Mouse (Mus musculus): ENCODE data around the gene Klhl26.
"Not testable (repeated sequence)": the region's sequence is repeated elsewhere in the genome, so short reads cannot be mapped to it uniquely, and the experiment has no call there.

Klhl26 gene

DNA sequence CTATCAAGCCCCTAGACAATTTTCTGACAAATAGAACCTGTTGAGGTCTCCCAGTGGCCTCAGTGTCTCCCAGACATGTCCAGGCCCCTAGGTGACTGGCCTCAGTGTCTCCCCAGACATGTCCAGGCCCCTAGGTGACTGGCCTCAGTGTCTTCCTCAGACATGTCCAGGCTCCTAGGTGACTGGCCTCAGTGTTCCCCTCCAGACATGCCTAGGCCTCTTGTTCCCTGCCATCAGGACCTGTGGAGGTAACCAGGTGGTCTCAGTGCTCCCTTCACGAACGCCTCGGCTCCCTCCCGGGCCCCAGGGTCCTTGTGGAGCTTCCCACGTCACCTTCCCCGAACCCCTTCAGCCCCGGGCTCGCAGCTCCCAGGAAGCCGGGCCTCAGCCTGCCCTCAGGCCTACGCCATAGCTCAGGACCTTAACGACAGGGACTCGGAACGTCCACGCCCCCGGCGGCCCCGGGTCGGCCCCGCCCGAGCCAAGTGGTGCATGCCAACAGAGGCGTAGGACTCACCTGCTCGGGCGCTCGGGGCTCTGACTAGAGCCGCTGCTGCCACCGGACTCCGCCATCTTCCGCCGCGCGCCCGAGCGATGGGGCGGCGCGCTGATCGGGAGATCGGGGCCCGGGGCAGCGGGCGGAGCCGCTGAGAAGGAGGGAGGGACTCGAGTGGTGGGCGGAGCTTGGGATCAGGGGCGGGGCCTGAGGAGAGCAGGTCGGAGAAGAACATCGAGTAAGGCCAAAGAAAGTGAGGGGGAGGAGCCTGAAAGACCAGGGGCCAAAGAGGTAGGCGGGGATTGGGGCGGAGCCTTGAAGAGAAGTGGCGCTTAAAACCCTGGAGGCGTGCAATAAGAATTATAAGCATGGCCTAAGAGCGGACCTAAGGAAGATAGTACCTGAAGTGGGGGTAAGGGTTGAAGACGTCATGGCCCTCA lies at the start of gene Klhl26:
TSS of gene Klhl26 (minus strand) at position 636 of the 936 bp plus-strand sequence.
- peak; percentile 98 for DNase-seq

DNA sequence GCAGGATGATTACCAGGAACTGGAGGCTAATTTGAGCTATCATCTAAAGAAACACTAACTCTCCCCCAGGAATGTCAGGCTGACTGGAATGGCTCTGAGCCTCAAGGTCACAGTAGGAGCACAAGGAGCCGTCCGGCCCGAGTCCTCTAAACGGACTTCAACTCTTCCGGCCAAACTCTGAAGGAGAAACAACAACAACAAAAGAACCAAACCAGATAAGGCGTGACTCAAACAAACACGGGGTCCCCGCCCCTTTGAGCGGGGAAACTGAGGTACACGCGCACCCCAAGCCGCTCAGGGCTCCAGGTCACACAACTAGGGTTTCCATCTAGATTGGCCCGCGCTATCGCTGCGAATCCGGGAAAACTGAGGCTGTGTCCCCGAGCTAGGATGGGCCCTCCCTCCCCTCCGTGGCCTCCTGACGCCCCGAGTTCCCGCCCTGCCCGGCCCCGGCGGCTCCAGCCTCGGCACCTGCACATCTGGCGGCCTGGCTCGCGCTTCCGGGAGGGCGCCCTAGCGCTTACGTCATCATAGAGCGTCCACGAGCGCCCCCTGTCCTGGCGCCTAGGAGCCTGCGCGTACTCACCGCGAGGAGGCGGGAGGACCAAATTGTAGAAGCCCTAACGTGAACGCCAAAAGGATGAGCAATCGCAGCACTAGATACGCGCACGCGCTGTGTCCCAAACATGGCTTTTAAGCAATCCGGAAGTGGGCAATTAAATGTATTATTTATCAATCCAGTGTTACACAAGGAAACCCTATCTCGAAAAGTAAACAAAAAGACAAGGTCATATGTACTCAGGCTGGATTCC lies 46.0 kb upstream of the Klhl26 start:
- peak; percentile 97 for DNase-seq

DNA sequence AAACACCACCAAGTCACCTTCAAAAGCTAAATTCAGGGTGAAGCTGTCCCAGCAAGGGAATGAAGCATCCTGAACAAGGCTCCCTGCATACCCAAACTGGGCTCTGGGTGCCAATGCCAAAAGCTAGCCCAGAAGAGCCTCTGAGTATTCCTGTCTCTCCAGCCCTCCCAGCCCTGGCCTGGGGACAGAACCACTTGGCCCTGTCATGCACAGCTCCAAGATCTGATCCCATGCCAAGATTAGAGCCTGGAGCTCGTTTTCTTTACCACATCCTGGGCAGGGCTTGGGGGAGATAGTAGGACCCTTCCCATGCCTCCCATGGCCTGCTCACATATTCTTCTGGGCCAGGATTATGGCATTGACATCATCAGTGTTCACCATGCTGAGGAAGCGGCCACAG lies 42.8 kb upstream of the Klhl26 start:
- DNase-seq: no peak

DNA sequence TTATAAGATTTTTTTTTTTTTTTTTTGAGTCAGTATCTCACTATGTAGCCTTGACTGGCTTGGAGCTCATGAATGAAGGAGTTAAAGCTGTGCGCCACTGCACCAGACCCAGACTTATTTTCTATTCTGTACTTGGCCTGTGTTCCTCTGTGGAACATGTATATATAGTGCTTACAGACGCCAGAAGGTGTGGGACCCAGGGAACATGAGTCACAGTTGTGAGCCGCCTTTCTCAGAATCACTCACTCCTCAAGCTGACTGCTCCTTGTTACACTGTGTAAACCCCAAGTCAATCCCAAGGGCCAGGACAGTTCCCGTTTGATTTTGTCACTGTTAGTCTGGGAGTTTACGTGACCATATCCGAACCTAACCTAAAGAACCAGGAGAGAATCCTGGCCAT lies 42.3 kb upstream of the Klhl26 start:
- DNase-seq: no peak

DNA sequence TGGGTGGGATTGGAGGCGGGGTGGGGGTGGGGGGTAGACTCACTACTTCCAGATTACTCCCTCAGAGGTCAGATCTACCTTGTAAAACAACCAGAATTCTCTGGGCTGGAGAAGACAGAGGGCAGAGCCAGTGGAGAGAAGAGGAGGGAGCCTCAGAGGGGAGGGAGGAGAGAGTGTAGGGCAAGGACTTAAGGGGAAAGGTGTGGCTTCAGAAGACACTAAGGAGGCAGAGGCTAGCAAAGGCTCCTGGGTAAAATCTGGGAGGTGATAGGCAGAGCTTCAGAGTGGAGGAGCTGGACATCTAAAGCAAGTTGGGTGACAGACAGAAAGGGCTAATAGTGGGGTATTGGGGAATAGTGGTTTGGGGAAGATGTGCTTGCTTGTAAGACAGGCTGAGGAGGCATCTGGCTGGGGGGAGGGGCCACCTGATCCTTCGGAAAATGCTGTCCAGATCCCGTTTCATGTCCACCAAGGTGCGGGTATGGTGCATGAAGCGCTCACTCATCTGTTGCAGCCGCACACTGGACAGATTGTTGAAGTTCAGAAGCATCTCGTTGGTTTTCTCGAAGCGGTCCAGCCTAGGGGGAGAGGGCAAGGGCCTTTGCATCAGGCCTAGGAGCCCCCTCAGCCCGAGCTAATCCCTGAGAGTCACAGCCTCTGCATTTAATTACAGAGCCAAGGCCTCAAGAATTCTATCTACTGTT lies 41.3 kb upstream of the Klhl26 start:
- DNase-seq: no peak

DNA sequence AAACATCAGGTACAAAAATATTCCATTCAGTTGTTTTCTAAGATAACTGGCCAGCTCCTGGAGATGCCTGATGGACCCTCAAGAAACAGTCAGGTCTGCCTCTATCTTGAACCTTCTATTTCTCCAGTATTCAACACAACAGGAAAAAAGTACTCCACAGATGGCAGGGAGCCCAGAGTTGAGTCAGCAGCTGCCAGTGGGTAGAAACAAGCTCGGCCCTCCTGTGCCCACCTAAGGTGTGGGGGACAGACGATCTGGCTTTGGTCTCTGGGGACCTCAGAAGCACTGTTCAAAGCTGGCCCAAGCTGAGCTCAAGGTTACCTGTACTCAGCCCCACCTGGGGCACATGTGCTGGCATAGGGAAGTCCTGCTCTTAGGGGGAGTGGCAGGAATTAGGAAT lies 36.7 kb upstream of the Klhl26 start:
- peak; percentile 39 for DNase-seq

DNA sequence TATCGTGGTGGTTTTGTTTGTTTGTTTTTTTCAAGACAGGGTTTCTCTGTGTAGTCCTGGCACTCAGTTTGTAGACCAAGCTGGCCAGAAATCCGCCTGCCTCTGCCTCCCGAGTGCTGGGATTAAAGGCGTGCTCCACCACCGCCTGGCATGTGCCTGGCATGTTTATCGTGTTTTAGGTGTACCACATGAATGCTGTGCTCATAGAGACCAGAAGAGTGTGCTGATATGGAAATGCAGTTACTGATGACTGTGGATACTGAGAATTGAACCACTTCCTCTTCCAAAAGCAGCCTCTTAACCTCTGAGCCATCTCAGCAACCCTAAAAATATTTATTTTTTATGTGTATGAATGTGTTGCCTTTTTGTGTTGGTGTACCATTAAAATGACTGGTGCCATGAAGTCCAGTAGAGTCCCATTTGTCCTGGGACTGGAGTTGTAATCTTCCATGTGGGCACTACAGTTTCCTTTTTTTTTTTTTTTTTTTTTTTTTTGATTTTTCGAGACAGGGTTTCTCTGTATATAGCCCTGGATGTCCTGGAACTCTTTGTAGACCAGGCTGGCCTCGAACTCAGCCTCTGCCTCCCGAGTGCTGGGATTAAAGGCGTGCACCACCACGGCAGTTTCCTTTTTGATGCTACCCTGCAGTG lies 35.6 kb upstream of the Klhl26 start:
- DNase-seq: no peak

DNA sequence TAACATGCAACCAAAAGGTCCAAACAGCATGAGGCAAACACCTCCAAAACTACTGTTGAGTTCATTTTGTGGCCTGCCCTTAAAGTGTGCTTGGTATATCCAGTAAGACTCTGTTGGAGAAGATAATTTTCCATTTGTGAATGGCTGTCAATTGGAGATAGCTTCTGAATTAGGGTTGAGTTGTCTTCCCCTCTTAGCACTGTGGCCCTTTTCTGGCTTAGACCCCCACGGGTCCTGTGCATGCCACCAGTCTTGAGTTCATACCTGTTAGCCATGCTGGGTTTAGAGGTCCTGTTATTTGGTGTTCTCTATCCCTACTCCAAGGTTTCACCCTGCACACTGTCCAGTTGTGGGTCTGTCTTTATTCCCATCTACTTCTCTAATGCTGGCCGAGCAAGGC lies 35.0 kb upstream of the Klhl26 start:
- no peak for DNase-seq

DNA sequence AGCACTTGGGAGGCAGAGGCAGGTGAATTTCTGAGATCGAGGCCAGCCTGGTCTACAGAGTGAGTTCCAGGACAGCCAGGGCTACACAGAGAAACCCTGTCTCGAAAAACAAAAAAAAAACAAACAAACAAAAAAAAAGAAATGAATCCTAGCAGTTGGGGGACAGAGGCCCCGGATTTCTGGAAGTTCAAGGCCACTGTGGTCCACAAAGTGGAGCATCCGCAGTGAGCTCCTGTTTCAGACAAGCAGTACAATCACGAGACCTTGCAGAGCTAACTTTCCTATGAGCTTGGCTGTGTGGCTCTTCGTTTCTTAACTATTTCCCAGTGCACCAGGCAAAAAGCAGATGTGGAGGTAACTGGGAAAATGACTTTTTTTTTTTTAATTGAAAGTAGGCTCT lies 34.4 kb upstream of the Klhl26 start:
- DNase-seq: not testable (repeated sequence)

DNA sequence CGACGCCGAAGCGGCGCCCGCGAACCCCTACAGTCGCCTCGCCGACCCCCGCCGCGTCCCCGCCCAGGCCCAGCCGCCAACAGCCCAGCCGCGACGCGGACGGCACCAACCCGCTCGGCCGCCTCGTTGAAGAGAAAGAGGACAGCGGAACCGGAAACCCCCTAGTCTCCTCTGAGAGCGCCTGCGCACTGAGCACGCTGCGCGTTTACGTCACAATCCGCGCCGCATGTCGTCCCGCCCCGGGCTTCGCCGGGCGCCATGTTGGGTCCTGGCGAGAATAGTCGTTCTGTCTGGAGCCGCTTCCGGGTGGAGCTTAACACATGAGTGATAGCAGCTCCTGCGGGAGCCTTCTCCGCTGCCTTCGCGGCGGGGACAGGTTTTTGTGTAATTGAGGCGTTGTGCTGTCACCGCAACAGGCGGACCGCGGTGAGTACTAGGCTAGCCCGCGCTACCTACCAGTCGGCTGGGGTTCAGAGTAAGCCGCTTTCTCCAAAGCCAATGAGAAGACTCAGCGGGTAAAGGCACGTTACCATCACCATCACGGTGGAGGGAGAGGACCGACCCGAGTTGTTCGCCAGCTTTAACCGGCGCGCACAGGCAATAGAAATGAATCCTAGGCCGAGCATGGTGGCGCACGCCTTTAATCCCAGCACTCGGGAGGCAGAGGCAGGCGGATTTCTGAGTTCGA lies 33.6 kb upstream of the Klhl26 start, which contains the start of gene Uba52:
TSS of gene Uba52 (minus strand) at position 574 of the 688 bp plus-strand sequence.
- peak; percentile 98 for DNase-seq

DNA sequence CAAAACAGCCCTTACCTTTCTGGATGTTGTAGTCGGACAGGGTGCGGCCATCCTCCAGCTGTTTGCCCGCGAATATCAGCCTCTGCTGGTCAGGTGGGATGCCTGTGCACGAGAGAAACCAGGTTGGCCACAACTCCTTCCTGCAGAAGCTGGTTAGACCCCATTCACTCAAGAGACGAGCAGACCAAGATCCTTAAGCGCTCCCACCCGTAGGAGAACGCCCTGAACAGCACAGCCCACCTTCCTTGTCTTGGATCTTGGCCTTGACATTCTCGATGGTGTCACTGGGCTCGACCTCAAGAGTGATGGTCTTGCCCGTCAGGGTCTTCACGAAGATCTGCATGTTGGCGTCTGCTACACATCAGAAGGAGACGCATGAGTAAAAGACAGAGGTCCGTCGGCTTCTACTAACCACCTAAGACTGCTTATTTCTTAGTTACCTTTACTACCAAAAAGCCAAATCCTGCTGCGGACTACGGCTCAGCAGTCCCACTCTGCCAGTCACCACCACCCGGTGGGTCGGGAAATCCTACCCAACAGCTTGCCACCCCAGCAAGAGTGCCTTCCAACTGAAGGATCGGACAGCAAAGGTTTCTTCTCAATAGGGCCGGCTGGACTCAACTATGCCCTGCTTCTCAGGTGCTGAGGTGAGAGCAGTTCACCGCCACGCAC lies 32.6 kb upstream of the Klhl26 start:
- no peak for DNase-seq

DNA sequence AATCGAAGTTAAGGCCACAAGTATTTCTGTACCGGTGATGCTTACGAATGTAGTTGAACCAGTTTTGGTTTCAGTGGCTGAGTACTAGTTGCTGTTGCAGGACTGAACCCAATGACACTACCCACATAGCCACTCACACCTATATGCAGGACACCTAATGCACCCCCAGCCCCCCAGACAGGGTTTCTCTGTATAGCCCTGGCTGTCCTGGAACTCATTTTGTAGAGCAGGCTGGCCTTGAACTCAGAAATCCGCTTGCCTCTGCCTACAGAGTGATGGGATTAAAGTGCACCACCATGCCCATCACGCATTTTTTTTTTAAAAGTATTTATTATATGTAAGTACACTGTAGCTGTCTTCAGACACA lies 30.2 kb upstream of the Klhl26 start:
- no peak for DNase-seq

DNA sequence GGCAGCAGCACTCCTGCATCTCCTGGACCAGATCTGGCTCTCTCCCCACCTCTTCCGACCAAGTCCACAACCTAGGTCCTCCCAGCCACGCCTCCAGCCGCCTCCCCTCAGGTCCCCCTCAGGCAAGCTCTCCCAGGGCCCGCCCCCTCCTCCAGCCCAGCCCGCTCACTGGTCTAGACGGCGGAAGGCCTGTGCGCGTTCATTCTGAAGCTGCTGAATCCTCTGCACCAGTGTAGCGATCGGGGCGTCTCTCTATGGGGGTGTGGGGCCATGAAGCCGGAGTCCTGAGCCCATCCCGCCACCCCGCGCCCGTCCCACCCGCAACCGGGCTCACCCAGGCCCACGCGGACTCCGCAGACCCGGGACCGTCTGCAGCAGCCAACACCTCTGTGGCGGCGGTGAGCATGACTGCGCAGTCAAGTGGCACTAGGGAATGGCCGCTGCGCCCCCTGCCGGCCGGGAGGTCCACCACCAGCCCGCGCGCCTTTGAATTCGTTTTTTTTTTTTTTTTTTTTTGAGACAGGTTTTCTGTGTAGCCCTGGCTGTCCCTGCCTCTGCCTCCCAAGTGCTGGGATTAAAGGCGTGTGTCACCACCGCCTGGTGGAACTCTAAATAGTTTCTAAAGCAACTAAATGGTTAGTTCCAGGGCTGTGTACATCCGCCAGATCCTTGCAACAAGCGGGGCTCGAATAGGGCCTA lies 29.7 kb upstream of the Klhl26 start, which contains the start of gene Rex1bd:
TSS of gene Rex1bd (minus strand) at position 425 of the 699 bp plus-strand sequence.
- peak; percentile 97 for DNase-seq

DNA sequence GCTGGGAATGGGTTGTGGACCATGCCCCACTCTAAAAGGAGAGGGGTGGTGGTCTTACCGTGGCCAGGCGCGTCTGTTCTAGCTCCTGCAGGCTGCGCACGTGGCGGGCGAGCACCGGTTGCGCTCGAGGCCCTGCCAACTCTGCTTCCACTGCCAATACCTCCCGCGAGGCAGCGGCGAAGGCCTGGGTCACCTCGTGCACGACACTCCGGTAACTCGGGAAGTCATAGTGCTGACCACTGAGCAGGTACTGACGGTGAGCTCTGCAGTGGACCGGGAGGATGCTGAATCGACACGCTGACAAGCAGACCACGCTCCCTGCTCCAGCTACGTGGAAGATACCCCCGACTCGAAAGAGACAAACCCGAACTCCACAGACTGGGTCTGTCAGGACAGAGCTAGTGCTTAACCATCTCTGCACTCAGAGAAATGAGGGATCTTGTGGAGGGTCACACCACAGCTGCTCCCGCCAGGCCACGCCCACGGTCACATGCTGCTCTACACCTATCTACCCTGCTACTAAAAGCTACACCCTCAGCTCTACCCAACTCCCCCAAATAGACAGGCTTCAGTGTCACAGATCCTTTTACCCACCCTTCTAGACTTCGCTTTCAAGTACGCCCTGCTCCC lies 29.0 kb upstream of the Klhl26 start:
- DNase-seq: no peak

DNA sequence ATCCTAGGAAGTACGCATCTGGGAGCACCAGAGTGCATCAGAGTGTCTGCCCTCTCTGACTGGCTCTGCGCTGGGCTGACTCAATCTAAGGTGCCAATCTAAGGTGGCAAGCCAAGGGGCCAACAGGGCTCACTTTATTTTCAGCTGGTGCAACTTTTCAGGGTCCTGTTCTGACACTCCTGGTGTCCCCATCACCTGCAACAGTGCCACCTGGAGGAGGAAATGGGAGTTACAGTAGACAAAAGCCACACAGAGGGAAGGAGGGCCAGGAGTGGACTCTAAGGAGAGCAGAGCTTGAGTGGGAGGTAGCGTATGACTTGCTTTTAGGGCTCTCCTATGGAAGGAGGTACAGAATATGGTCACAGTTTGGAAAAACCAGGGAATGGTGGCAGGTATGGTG lies 28.1 kb upstream of the Klhl26 start:
- peak; percentile 88 for DNase-seq

DNA sequence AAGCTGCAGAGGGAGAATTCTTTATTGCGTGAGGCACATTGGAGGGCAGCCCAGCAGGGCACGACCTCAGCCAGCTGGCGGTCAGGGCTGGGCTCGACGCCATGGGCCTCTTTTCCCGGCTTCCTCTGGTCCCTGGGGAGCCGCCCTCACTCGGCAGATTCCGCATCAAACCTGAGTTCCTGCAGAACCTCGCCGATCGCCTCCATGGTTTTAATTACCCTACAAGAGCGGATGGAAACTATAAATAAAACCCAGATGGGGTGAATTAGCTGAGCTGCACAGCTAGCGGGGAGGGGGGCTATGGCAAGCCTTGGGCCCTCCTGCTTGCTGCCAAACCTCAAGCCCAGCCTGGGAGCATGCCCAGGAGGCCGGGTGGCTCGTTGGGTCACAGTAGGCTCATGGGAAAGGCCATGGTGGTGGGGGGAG lies 27.5 kb upstream of the Klhl26 start:
- peak; percentile 85 for DNase-seq

DNA sequence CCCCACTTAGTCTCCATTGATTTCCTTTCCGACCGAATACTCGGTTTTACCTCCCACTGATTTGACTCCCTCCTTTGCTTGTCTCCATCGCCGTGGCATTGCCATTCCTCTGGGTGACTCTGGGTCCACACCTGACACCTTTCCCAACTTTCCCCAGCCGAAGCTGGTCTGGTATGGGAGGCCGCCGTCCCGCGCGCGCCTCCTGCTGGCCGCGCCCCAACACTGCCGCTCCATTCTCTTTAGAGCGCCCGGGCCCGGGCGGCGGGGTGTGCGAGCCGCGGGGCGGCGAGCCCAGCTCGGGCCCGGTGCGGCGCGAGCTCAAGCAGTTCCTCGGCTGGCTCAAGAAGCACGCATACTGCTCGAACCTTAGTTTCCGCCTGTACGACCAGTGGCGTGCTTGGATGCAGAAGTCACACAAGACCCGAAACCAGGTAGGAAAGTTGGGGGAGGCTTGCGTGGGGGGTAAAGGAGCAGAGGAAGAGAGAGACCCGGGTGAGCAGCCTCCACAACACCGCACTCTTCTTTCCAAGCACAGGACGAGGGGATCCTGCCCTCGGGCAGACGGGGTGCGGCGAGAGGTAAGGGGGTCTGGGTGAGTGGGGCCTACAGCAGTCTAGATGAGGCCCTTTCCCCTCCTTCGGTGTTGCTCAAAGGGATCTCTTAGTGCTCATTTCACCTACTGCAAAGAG lies 26.4 kb upstream of the Klhl26 start:
- peak; percentile 78 for DNase-seq

DNA sequence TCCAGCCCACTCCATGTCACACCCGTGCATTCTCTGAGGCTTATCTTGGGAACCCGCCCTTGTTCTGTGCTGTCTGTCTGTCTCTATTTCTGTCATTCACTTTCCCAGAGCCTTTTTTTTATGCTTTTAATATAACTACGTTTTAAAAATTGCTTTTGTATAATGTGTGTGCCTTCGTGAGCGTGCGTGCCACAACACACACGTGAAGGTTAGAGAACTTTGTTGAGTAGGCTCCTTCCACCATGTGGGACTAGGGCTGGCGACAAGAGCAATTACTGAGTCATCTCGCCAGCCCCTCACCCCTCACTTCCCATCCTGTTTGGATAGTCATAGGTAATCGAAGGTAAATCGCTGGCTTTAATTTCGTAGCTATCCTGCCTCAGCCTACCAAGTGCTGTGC lies 25.8 kb upstream of the Klhl26 start:
- no peak for DNase-seq

DNA sequence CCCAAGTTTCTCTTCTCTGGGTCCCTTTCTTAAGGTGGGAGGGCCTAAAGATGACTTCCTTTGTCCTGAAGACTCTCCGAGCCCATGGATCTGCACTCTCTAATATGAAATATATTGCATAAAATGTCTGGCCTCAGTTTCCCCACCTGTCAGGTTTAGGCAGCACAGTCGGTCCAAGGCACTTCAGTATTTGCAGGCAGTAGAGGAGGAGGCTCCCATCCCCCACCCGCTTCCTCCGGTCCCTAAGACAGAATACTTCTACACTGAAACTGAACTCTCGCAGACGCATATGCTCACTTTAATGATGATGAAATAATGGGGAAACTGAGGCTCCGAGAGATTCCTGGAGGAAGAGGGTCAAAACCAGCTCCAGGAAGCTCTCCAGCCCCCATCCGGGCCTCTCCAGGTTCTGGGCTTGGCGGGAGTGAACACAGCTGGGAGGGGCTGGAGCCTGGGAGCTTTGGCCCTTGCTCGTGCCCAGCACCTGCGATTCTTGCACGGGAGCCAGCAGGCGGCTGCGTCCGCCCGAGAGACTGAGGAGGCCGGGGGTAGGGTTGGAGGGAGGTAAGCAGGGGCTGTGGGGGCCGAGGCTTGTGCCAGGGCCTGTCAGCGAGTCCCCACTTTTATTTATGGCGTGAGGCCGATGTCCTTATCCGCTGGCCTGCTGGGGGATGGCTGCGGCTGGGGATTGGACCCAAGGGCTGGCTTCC lies 25.2 kb upstream of the Klhl26 start:
- DNase-seq: no peak

All from lung, postnatal 10 days (tissue).